Mouse (Mus musculus): ENCODE results near the gene Zyg11b.

DNA sequence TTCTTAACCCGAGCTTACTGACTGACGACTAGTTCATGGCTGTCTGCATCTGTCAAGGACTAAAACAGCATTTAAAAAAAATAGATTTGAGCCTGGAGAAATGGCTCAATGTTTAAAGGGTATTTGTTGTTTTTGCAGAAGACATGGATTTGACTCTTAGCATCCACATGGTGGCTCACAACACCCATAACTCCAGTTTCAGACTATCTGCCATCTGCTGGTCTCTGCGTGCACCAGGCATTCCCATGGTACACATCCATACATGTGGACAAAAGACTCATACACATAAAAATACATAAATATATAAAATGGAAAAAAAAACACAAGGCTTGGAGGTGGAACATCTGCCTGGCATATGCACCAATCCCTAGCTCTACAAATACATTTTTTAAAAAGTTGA, 51.6 kb downstream of the Zyg11b start:
- peak; percentile 46 for TF ChIP-seq CTCF (IDR thresholded peaks at IDR 0.05; ENCODE audit: low read depth)
- TF ChIP-seq EP300 (optimal IDR thresholded peaks at IDR 0.05), result no peak
